Mouse (Mus musculus) C2C12 (cell line): ENCODE data around the gene Nek6.

Source experiments
- CEBPB ChIP-seq: IDR thresholded peaks from one replicate; pipeline ENCODE4 v1.6.1; 2011; ENCODE audit warnings: low read depth, mild to moderate bottlenecking, control low read depth, moderate library complexity
- CTCF ChIP-seq: IDR thresholded peaks from one replicate; pipeline ENCODE4 v1.5.1; 2011; ENCODE audit not compliant: control insufficient read depth, insufficient read depth, insufficient read length
- MAX ChIP-seq: IDR thresholded peaks from one replicate; pipeline ENCODE4 v1.6.1; 2011; ENCODE audit warnings: mild to moderate bottlenecking, control low read depth
- MYOD1 ChIP-seq: IDR thresholded peaks from one replicate; pipeline ENCODE4 v1.6.1; 2011; ENCODE audit warnings: low read depth; ENCODE audit not compliant: control insufficient read depth, insufficient read length
- MYOG ChIP-seq: IDR thresholded peaks from one replicate; pipeline ENCODE4 v1.6.1; 2011; ENCODE audit not compliant: control insufficient read depth, insufficient read length; ENCODE audit errors: extremely low read depth
- USF1 ChIP-seq: IDR thresholded peaks from one replicate; pipeline ENCODE4 v1.6.1; 2011; ENCODE audit warnings: low read depth, mild to moderate bottlenecking, control low read depth, moderate library complexity

DNA sequence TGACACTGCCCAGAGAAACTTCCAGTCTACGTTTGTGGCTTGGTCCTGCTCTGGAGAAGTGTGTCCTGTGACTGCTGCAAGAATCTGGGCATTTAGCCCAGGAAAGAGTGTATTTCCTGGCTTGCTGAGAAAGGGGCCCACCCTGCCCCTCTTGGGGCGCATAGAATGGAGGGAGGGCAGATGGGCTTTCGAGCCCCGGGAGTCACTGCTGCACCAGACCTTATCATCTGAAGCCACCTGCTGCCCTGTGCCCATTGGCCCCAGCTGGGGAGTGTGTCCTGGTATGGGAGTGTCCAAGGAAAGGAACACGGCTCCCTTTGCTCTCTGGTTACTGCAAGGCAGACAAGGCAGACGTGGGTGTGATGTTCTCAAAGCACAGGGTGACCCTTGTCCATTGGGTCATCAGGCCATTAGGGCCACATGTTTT, 19.5 kb downstream of the Nek6 start:
- TF ChIP-seq CTCF (no peak), USF1 (no peak), MYOG (no peak), MAX (no peak), MYOD1 (no peak), CEBPB (no peak)
